Mouse (Mus musculus) retina, adult 2 months (tissue): ENCODE measurements at regions not wholly inside any gene's neighbourhood (a gene's known extent, or its start where the extent isn't known, plus 50 kb on each side); places are given as distances from the start of the nearest gene placed in this dataset.
A peak's percentile ranks its signal among the peaks of the same experiment; 100 is the strongest.

Experiments used
- DNase-seq: peaks from one replicate; pipeline ENCODE4 v3.0.0-alpha.2; 2012; ENCODE audit warnings: low read depth, low spot score

GRCm38 (mm10) chr3:119653007-119653565 is 131.2 kb downstream of the Ptbp2 start:
- DNase-seq: no peak

GRCm38 (mm10) chr3:119638633-119639032 is 145.6 kb downstream of the Ptbp2 start:
- DNase-seq: no peak

GRCm38 (mm10) chr3:119635641-119636040 is 148.6 kb downstream of the Ptbp2 start:
- no peak for DNase-seq

GRCm38 (mm10) chr3:119633516-119633915 is 150.8 kb downstream of the Ptbp2 start:
- no peak for DNase-seq

DNA sequence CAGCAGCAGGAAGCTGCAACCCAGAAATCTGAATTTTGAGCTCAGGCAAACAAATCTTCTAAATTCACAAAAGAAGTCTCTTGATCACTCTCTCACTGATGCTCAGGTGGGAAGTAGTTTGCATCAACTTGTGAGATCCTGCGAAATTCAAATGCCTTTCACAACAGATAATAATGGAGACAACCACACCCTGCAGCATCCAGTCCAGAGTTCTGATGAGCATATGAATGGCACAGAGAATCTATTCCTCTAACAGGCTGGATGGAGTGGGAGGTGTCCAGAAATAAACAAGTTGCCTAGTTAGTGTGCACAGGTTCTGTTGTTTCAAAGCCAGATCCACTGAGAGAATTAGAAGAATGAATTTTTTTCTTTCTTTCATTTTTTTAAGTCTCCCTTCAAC is 178.2 kb downstream of the Ptbp2 start:
- DNase-seq: no peak

GRCm38 (mm10) chr3:119588872-119589416 is 195.3 kb downstream of the Ptbp2 start:
- no peak for DNase-seq

- no peak for DNase-seq
Measured at GRCm38 (mm10) chr3:119587971-119588370, 196.3 kb downstream of the Ptbp2 start.

- no peak for DNase-seq
Measured at GRCm38 (mm10) chr3:119575516-119575915, 208.8 kb downstream of the Ptbp2 start.

DNA sequence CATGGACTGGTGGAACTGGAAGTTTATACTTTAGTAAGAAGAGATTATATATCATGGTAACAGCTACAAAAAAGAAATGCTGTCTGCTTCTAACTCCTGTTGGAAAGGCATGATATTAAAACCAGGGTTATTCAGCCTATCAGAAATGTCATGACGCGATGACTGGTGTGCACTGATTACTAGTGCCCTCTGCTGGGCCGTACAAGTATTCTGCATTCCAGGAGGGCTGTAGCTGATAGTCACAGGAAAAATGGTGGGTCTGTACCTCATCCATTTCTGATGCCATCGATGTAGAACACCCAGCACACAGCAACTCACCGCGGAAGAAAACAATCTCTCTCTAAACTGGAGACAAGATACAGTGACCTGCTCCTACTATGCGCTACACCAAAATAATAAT is 246.4 kb downstream of the Ptbp2 start:
- DNase-seq: no peak

- no peak for DNase-seq
Measured at GRCm38 (mm10) chr3:119524510-119525123, 259.6 kb downstream of the Ptbp2 start.

DNA sequence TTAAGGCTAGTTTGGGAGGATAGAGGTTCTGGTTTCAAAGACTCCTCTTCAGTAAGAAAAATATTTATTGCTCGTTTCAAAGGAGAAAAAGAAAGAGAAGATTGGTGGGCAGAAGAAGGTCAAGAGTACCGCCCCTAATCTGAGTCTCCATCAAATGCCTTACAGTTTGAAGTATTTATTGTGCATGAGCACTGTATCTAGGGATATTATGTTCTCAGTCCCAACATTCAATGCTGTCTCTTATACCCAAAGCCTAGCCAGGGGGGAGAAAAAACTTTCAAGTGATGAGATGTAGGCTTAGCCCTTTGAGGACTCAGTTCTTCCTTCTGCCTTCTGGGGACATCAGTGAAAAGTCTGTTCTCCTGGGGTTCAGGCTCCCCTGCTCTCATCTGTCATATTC is 271.7 kb downstream of the Ptbp2 start:
- no peak for DNase-seq

DNA sequence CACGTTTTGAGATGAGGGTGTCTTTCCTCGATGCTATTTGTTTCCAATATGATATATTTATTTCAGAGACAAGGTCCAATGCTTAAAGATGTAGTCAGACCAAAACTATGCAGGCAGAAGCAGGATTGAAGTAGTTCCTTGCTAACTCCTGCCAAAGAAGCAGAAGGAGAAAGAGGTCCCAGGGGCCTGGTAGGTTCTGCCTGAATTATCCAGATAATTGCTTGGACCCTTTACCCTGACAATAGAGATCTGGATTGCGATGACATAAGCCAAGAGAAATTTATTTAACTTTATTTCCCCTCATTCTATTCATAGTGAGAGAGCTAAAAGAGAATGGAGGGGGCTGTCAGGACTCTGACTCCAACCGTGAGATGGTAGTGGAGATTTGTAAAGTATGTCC is 275.1 kb downstream of the Ptbp2 start:
- DNase-seq: no peak

- DNase-seq: no peak
Measured at GRCm38 (mm10) chr3:119503471-119503972, 280.7 kb downstream of the Ptbp2 start.

- peak; percentile 9 for DNase-seq
Measured at GRCm38 (mm10) chr3:119498711-119499110, 285.6 kb downstream of the Ptbp2 start.

DNA sequence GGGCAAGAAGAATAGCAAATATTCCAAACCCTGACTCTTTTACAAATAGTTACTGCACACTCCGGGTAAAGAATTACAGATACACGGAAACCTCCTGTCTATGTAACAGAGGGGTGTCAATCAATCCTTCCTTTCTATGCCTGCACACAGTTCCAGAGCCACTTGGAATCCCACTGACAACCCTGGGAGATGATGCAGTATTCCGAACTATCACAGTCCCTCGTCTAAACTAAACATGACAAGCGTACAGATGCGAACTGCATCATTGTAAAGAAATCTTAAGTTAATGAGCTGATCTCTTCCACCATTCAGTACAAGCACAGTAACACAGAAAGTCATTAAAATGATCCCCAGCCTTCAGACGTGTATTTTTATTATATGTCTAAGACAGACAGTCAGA is 286.4 kb downstream of the Ptbp2 start:
- no peak for DNase-seq

DNA sequence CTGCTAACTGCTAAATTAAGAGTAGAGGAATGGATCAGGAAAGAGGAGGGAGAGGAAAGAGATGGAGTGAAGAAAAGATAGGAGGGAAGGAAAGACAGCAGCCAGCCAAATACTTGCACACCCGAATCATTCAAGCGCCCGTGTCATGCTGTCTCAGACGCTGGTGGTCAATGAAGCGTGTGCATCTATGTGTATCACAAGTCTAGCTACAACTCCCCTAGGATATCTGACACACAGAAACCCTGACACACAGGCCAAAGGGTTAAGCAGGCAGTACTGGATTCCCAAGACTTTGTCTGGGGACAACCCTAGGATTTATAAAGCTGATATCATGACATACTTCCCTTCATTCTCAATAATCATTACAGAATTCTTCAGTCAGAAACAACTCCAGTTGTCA is 289.7 kb downstream of the Ptbp2 start:
- no peak for DNase-seq

DNA sequence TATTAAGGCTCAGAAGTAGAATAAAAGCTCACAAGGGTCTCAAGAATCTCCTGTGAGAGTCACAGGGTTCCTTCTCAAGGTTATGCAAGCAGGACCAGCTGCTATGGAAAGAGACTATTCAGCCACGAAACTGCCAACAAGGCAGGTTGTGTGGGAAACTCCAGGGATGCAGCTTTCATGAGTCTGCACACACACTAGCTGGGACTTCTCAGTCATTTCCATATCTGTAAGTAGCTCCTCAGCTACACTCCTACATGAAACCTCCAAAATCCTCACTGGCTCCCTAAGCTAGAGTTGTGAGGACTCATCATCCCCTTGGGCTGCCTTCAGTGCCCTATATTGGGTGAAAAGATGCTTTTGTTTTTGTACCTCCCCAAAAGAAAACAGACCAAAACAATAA is 291.6 kb downstream of the Ptbp2 start:
- DNase-seq: no peak

DNA sequence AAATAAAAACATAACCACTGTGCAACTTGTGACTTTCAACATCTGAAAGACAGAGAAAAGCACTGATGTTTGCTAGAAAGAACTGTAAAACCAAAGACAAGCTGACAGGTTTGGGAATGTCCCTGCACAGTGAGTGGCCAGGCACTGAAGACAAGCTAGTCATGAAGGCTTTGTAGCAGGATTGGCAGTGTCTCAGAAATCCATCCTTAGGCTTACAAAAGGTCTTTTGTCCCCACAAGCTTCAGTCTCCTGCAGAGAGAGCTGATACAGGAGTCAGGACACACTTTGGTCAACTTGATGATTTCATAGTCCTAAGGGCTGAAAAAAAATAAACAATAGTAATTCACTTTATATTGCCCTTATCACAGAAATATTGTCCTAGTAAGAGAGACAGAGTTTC is 294.9 kb downstream of the Ptbp2 start:
- DNase-seq: no peak
